Mouse (Mus musculus) MEL (cell line): ENCODE results near the gene Enpep. TPM values are rescaled to one million over a fixed set of nuclear protein-coding genes. Genes with fewer than 3 reads are reported as not detected.

ENCODE experiments used
- DNase-seq: peaks from one replicate; pipeline ENCODE4 v3.0.0; 2011; ENCODE audit warnings: low read depth, low spot score
- H3K27ac ChIP-seq: 2 replicates; pipeline ENCODE4 v1.5.1; 2012; ENCODE audit warnings: low read depth, mild to moderate bottlenecking, control low read depth, low read length, moderate library complexity; ENCODE audit not compliant: control insufficient read depth
- H3K27me3 ChIP-seq, 2 experiments: fragments of 150-350 bp in 1 of 2; sonication (generic) in 1 of 2; 2 replicates each; pipeline ENCODE4 v1.6.1; 2012; ENCODE audit warnings: low read length in 2 of 2, mild to moderate bottlenecking in 2 of 2, improper control_type of control experiment in 1 of 2, moderate library complexity in 1 of 2; ENCODE audit not compliant: insufficient read depth in 2 of 2, control insufficient read depth in 1 of 2
- H3K36me3 ChIP-seq, 2 experiments: 2 replicates each; pipeline ENCODE4 v1.6.1; 2012 to 2014; ENCODE audit warnings: low read length in 2 of 2, improper control_type of control experiment in 1 of 2, inconsistent platforms in 1 of 2, mild to moderate bottlenecking in 1 of 2; ENCODE audit not compliant: insufficient read depth in 2 of 2, control insufficient read depth in 1 of 2
- H3K4me1 ChIP-seq, 2 experiments: fragments of 150-350 bp in 1 of 2; sonication (generic) in 1 of 2; 2 replicates each; pipeline ENCODE4 v1.6.1; 2012; ENCODE audit warnings: low read length in 2 of 2, improper control_type of control experiment in 1 of 2, mild to moderate bottlenecking in 1 of 2; ENCODE audit not compliant: insufficient read depth in 2 of 2, control insufficient read depth in 1 of 2
- H3K4me3 ChIP-seq, 2 experiments: fragments of 150-350 bp in 1 of 2; sonication (generic) in 1 of 2; 2 replicates each; pipeline ENCODE4 v1.5.1; 2012; ENCODE audit warnings: low read depth in 2 of 2, low read length in 2 of 2, mild to moderate bottlenecking in 2 of 2, moderate library complexity in 2 of 2, control low read depth in 1 of 2, improper control_type of control experiment in 1 of 2; ENCODE audit not compliant: control insufficient read depth in 1 of 2, insufficient read depth in 1 of 2
- H3K79me2 ChIP-seq: 2 replicates; pipeline ENCODE4 v1.6.1; 2012; ENCODE audit warnings: mild to moderate bottlenecking, low read length, moderate library complexity; ENCODE audit not compliant: control insufficient read depth, poor library complexity, insufficient read depth
- H3K9ac ChIP-seq: 2 replicates; pipeline ENCODE4 v1.6.1; 2012; ENCODE audit warnings: low read depth, mild to moderate bottlenecking, control low read depth, low read length, moderate library complexity; ENCODE audit not compliant: control insufficient read depth, poor library complexity, severe bottlenecking
- H3K9me3 ChIP-seq: fragments of 150-350 bp; sonication (generic); replicated peaks from 2 replicates; pipeline ENCODE4 v1.6.1; 2012; ENCODE audit warnings: mild to moderate bottlenecking, low read length, improper control_type of control experiment, moderate library complexity; ENCODE audit not compliant: insufficient read depth
- BHLHE40 ChIP-seq: IDR thresholded peaks from 2 replicates; pipeline ENCODE4 v1.6.1; 2012; ENCODE audit warnings: low read depth, mild to moderate bottlenecking, inconsistent platforms, low read length, improper control_type of control experiment, borderline replicate concordance
- CHD1 ChIP-seq: IDR thresholded peaks from 2 replicates; pipeline ENCODE4 v1.6.1; 2012; ENCODE audit warnings: low read depth, mild to moderate bottlenecking, inconsistent platforms, low read length, improper control_type of control experiment
- CTCF ChIP-seq, 3 experiments: IDR thresholded peaks in 2 of 3; conservative IDR thresholded peaks in 1 of 3; 2 replicates each; pipeline ENCODE4 v1.5.1; 2011 to 2012; ENCODE audit warnings: low read length in 3 of 3, low read depth in 2 of 3, mild to moderate bottlenecking in 2 of 3, improper control_type of control experiment in 1 of 3, inconsistent platforms in 1 of 3, mixed read lengths in 1 of 3, moderate library complexity in 1 of 3; ENCODE audit not compliant: control insufficient read depth in 1 of 3, insufficient read depth in 1 of 3, poor library complexity in 1 of 3, severe bottlenecking in 1 of 3
- EP300 ChIP-seq, 2 experiments: IDR thresholded peaks; 2 replicates each; pipeline ENCODE4 v1.6.1; 2011; ENCODE audit warnings: improper control_type of control experiment in 2 of 2, low read length in 2 of 2, low read depth in 1 of 2, mild to moderate bottlenecking in 1 of 2
- ETS1 ChIP-seq: IDR thresholded peaks from 2 replicates; pipeline ENCODE4 v1.6.1; 2012; ENCODE audit warnings: low read depth, mild to moderate bottlenecking, inconsistent platforms, low read length, improper control_type of control experiment, moderate library complexity
- GABPA ChIP-seq: IDR thresholded peaks from 2 replicates; pipeline ENCODE4 v1.6.1; 2012; ENCODE audit warnings: low read depth, mild to moderate bottlenecking, inconsistent platforms, low read length, improper control_type of control experiment, moderate library complexity
- GATA1 ChIP-seq: IDR thresholded peaks from 2 replicates; pipeline ENCODE4 v1.6.1; 2011; ENCODE audit warnings: low read depth, low read length, improper control_type of control experiment
- JUND ChIP-seq: IDR thresholded peaks from 2 replicates; pipeline ENCODE4 v1.6.1; 2011; ENCODE audit warnings: low read depth, mild to moderate bottlenecking, improper control_type of control experiment, low read length
- MAFK ChIP-seq: IDR thresholded peaks from 2 replicates; pipeline ENCODE4 v1.6.1; 2011; ENCODE audit warnings: low read depth, mild to moderate bottlenecking, low read length, improper control_type of control experiment, borderline replicate concordance
- MXI1 ChIP-seq: IDR thresholded peaks from 2 replicates; pipeline ENCODE4 v1.6.1; 2011; ENCODE audit warnings: mild to moderate bottlenecking, low read depth, low read length, improper control_type of control experiment
- MYC ChIP-seq: IDR thresholded peaks from 2 replicates; pipeline ENCODE4 v1.6.1; 2011; ENCODE audit warnings: low read depth, mild to moderate bottlenecking, low read length, improper control_type of control experiment, moderate library complexity
- POLR2AphosphoS2 ChIP-seq: IDR thresholded peaks from 2 replicates; pipeline ENCODE4 v1.6.1; 2011; ENCODE audit warnings: low read length, improper control_type of control experiment
- RAD21 ChIP-seq: IDR thresholded peaks from 2 replicates; pipeline ENCODE4 v1.6.1; 2011; ENCODE audit warnings: mild to moderate bottlenecking, low read depth, low read length, improper control_type of control experiment
- RCOR1 ChIP-seq: IDR thresholded peaks from 2 replicates; pipeline ENCODE4 v1.6.1; 2012; ENCODE audit warnings: low read depth, mild to moderate bottlenecking, inconsistent platforms, low read length, improper control_type of control experiment
- SMC3 ChIP-seq: IDR thresholded peaks from 2 replicates; pipeline ENCODE4 v1.6.1; 2011; ENCODE audit warnings: low read depth, low read length, improper control_type of control experiment
- TAL1 ChIP-seq: IDR thresholded peaks from 2 replicates; pipeline ENCODE4 v1.6.1; 2012; ENCODE audit warnings: mild to moderate bottlenecking, inconsistent platforms, low read length, moderate library complexity, mixed read lengths
- TCF12 ChIP-seq: IDR thresholded peaks from 2 replicates; pipeline ENCODE4 v1.6.1; 2014; ENCODE audit warnings: low read depth, mild to moderate bottlenecking, inconsistent platforms, low read length, improper control_type of control experiment, moderate library complexity
- ZC3H11A ChIP-seq: IDR thresholded peaks from 2 replicates; pipeline ENCODE4 v1.6.1; 2012; ENCODE audit warnings: low read depth, mild to moderate bottlenecking, inconsistent platforms, low read length, improper control_type of control experiment
- ZMIZ1 ChIP-seq: IDR thresholded peaks from 2 replicates; pipeline ENCODE4 v1.6.1; 2012; ENCODE audit warnings: low read depth, mild to moderate bottlenecking, inconsistent platforms, low read length, improper control_type of control experiment, moderate library complexity
- ZNF384 ChIP-seq: IDR thresholded peaks from 2 replicates; pipeline ENCODE4 v1.6.1; 2012; ENCODE audit warnings: low read depth, mild to moderate bottlenecking, inconsistent platforms, low read length, improper control_type of control experiment
- polyA plus RNA-seq, 2 experiments: library from polyadenylated mRNA; stranded (reverse) in 1 of 2; unstranded in 1 of 2; fragments of >175 nt in 1 of 2; fragments of >200 nt in 1 of 2; gene quantifications; 2 replicates each; pipeline versions ENCODE4 v1.2.1 to v1.2.4; 2012; ENCODE audit warnings: low replicate concordance in 2 of 2, low read depth in 1 of 2; ENCODE audit not compliant: insufficient read length in 2 of 2, insufficient read depth in 1 of 2, missing spikeins in 1 of 2
- total RNA-seq: library from RNA; depleted of rRNA; stranded (reverse); fragments of 300-350 nt; gene quantifications from 2 replicates; pipeline ENCODE4 v1.2.3, GENCODE M21; 2012

The Enpep gene
- total and polyA plus RNA-seq, 3 experiments, result not detected

DNA sequence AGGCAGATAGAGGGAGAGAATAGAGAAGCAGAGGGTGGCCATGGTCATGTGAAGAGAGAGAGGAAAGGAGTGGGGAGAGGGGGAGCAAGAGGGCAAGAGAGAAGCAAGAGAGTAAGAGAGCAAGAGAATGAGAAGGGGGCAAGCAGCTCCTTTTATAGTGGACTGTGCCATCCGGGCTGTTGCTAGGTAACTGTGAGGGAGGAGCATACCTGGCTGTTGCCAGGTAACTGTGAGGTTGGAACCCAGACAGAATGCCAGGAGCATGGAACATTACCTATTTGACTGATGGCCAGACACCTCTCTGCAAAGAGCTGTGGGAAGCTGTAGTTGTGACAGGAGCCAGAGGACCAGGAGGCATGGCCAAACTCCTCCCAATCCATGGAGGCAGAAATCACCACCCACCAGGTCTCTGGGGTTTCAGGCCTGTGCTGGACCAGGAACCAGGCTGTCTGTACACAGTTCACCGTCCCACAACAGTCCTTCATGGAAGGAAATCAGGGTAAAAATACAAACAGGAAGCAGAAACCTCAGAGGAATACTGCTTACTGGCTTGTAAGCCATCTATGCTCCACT is 32.4 kb upstream of the Enpep start:
- Histone ChIP-seq H3K9me3 (no peaks in the 10 kb centered on the region), H3K4me1 (no peaks in the 10 kb centered on the region), H3K36me3 (no peaks in the 10 kb centered on the region), H3K27me3 (no peaks in the 10 kb centered on the region), H3K27ac (no peak overlapping the region), H3K4me3 (no peak overlapping the region), H3K9ac (no peak overlapping the region), H3K79me2 (no peaks in the 10 kb centered on the region)
- TF ChIP-seq GATA1, result no peak
- TF ChIP-seq ZC3H11A, result no peak
- TF ChIP-seq MXI1, result no peak
- no peak for TF ChIP-seq JUND
- TF ChIP-seq SMC3, result no peak
- TF ChIP-seq GABPA, result no peak
- no peak for TF ChIP-seq RCOR1
- no peak for TF ChIP-seq EP300 (IDR thresholded peaks at IDR 0.05; ENCODE audit: low read depth in 1 of 2, low read length in 2 of 2)
- no peak for TF ChIP-seq ETS1
- TF ChIP-seq RAD21, result no peak
- TF ChIP-seq POLR2AphosphoS2, result no peak
- TF ChIP-seq MYC, result no peak
- DNase-seq, result no peak

DNA sequence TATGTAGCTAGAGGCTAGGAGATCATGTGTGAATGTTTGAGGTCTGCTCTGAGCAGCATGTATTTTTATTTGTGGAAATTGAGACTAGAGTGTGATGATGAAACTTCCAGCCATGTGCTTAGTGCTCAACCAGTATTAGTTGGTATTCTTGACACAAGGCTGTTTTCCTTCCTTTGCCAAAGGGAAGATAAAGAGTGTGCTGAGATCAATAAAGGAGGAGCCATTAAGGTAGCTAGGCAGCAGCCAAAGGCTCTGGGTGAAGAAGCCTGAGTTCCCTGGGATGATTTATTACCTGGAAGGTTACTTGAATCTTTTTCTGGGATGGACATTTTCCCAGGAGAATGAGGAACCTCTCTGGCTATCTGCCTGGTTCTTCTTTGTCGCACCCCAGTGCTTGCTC is 30.9 kb upstream of the Enpep start:
- Histone ChIP-seq H3K79me2 (no peaks in the 10 kb centered on the region), H3K36me3 (no peaks in the 10 kb centered on the region), H3K27ac (no peak overlapping the region), H3K27me3 (no peaks in the 10 kb centered on the region), H3K4me1 (no peaks in the 10 kb centered on the region), H3K4me3 (no peak overlapping the region), H3K9ac (no peak overlapping the region), H3K9me3 (no peaks in the 10 kb centered on the region)
- no peak for DNase-seq
- TF ChIP-seq MAFK (no peak), JUND (no peak), ETS1 (no peak), ZMIZ1 (no peak), RCOR1 (no peak), TAL1 (no peak), SMC3 (no peak), TCF12 (no peak), ZNF384 (no peak), CHD1 (no peak), BHLHE40 (no peak), CTCF (IDR thresholded peaks at IDR 0.05 in 2 of 3, conservative IDR thresholded peaks at IDR 0.05 in 1 of 3; ENCODE audit: control insufficient read depth in 1 of 3, insufficient read depth in 1 of 3, low read depth in 2 of 3, low read length in 3 of 3, poor library complexity in 1 of 3, severe bottlenecking in 1 of 3) (no peak)
